24 mouse cellular contexts compared by ENCODE assay signal in the genomic region with DNA sequence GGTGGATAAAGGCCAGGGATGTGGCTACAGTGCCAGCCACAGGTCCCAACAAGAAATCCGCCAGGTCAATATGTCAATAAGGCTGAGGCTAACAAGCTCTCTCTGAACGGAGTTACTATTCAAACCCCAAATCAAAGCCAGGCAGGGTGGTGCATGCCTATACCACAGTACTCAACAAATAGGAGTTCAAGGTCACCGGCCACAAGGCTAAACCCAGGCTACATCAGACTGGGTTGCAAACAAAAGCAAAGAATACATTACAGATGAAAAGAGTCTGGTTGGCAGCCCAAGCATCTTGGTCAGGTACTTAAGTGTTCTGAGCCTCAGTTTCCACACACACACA. TPM values are rescaled to one million over a fixed set of nuclear protein-coding genes. Genes with fewer than 3 reads are reported as not detected.
DNase-seq lines count a peak whose midpoint lies in the region; ATAC-seq lines count a peak whose summit lies in the region.
"Had no signal": no experiment of that assay in that cellular context is flagged by ENCODE, and none has a peak within 500 bp of the region (broad histone marks: within the 10 kb centered on the region; RNA-seq: fewer than 3 reads in every experiment).

No protein-coding gene starts in this region.

- 93% methylated on average over 3 of the region's 3 CpGs for WGBS in kidney, embryonic 15.5 days
- WGBS in liver, embryonic 13.5 days (ENCODE audit: insufficient replicate concordance): 64% methylated on average over 3 of the region's 3 CpGs
- WGBS in stomach, embryonic 16.5 days: 71% methylated on average over 3 of the region's 3 CpGs

- H3K4me1 ChIP-seq in kidney, embryonic 15.5 days: peaks cover 52% of the 10 kb centered on the region
- H3K4me1 ChIP-seq in liver, embryonic 13.5 days (replicated peaks): peaks cover 42% of the 10 kb centered on the region
- H3K4me1 ChIP-seq in stomach, embryonic 16.5 days (ENCODE audit: control insufficient read depth, insufficient read depth, low read length): peaks cover 24% of the 10 kb centered on the region

- no peaks in the 10 kb centered on the region for H3K27me3 ChIP-seq in kidney, embryonic 15.5 days
- no peaks in the 10 kb centered on the region for H3K27me3 ChIP-seq in liver, embryonic 13.5 days
- H3K27me3 ChIP-seq in stomach, embryonic 16.5 days (ENCODE audit: control insufficient read depth, insufficient read depth, low read length): no peaks in the 10 kb centered on the region
- H3K27me3 ChIP-seq: heart, embryonic 13.5 days; hindbrain, embryonic 13.5 days; megakaryocyte, embryonic 14.5 days; neural tube, embryonic 13.5 days had no signal

- no peaks in the 10 kb centered on the region for H3K36me3 ChIP-seq in kidney, embryonic 15.5 days
- H3K36me3 ChIP-seq in liver, embryonic 13.5 days: no peaks in the 10 kb centered on the region
- no peaks in the 10 kb centered on the region for H3K36me3 ChIP-seq in stomach, embryonic 16.5 days (ENCODE audit: control insufficient read depth, insufficient read depth, low read length)
- H3K36me3 ChIP-seq: forebrain, embryonic 10.5 days; heart, embryonic 13.5 days; hindbrain, embryonic 13.5 days; neural tube, embryonic 13.5 days had no signal

- H3K9ac ChIP-seq in kidney, embryonic 15.5 days: no peak overlapping the region
- no peak overlapping the region for H3K9ac ChIP-seq in liver, embryonic 13.5 days
- no peak overlapping the region for H3K9ac ChIP-seq in stomach, embryonic 16.5 days (ENCODE audit: low read length)
- H3K9ac ChIP-seq: heart, embryonic 13.5 days; hindbrain, embryonic 13.5 days; neural tube, embryonic 13.5 days had no signal

- H3K27ac ChIP-seq in kidney, embryonic 15.5 days: peak overlapping the region; percentile 64
- no peak overlapping the region for H3K27ac ChIP-seq in liver, embryonic 13.5 days
- peak overlapping the region; percentile 54 for H3K27ac ChIP-seq in stomach, embryonic 16.5 days (ENCODE audit: low read length)
- H3K27ac ChIP-seq: forebrain, embryonic 10.5 days; heart, embryonic 13.5 days; hindbrain, embryonic 13.5 days; neural tube, embryonic 13.5 days had no signal

- DNase-seq in kidney, postnatal 4 days: no peak
- peak; percentile 56 for DNase-seq in R1 (ENCODE audit: low read depth, low spot score)
- DNase-seq in liver, embryonic 13.5 days: no peak
- DNase-seq in urinary bladder, postnatal 10 days (ENCODE audit: low spot score): no peak
- no peak for DNase-seq in spleen, postnatal 4 days (ENCODE audit: low spot score in 2 of 2)
- DNase-seq: adrenal gland, postnatal 10 days; B cell, adult 2 months; cerebellum, adult 11-12 months; cerebellum, postnatal 25 days; embryo, embryonic 11 days; heart, adult 11 months; left cerebral cortex, postnatal 4 days; lung, adult 18-20 months; midbrain, embryonic 14.5 days; thymus, adult 2 months had no signal

- H3K9me3 ChIP-seq in kidney, embryonic 15.5 days (replicated peaks): no peaks in the 10 kb centered on the region
- no peaks in the 10 kb centered on the region for H3K9me3 ChIP-seq in liver, embryonic 13.5 days (replicated peaks)
- H3K9me3 ChIP-seq in stomach, embryonic 16.5 days (replicated peaks; ENCODE audit: control insufficient read depth, low read length): no peaks in the 10 kb centered on the region
- H3K9me3 ChIP-seq: forebrain, embryonic 10.5 days; heart, embryonic 13.5 days; hindbrain, embryonic 13.5 days; neural tube, embryonic 13.5 days had no signal

- no peak overlapping the region for H3K4me3 ChIP-seq in kidney, embryonic 15.5 days (replicated peaks)
- no peak overlapping the region for H3K4me3 ChIP-seq in liver, embryonic 13.5 days (replicated peaks)
- no peak overlapping the region for H3K4me3 ChIP-seq in stomach, embryonic 16.5 days (replicated peaks; ENCODE audit: low read length)
- H3K4me3 ChIP-seq: forebrain, embryonic 10.5 days; heart, embryonic 13.5 days; hindbrain, embryonic 13.5 days; megakaryocyte, embryonic 14.5 days; neural tube, embryonic 13.5 days had no signal

- 0 out of 2 replicates have a peak, but pooled peaks have one; percentile 6 for ATAC-seq in kidney, embryonic 15.5 days (replicated peaks; ENCODE audit: low FRiP score)
- peak; percentile 50; the same call in 1 of the 2 replicates for ATAC-seq in liver, embryonic 13.5 days (ENCODE audit: low read depth)
- ATAC-seq in stomach, embryonic 16.5 days (ENCODE audit: insufficient read depth, low FRiP score): no peak
- ATAC-seq: activated CD4-positive, CD25-positive, alpha-beta regulatory T cell, adult 4 months; inflammation-experienced regulatory T-cells, adult 6 months had no signal

- H3K4me2 ChIP-seq in kidney, embryonic 15.5 days: no peak overlapping the region
- no peak overlapping the region for H3K4me2 ChIP-seq in liver, embryonic 13.5 days
- no peak overlapping the region for H3K4me2 ChIP-seq in stomach, embryonic 16.5 days (ENCODE audit: low read depth, low read length)
- H3K4me2 ChIP-seq: heart, embryonic 13.5 days; hindbrain, embryonic 13.5 days; neural tube, embryonic 13.5 days had no signal

RNA-seq across cellular contexts. Expression of gene Magi1, which starts 25.9 kb away (rescaled TPM):
- 9.8 and 10.2 TPM in 2 replicates for polyA plus RNA-seq in kidney, embryonic 15.5 days (2015; fragmentation: Nextera tagmentation; extraction: Ambion mirVana)
- polyA plus RNA-seq in liver, embryonic 13.5 days (2015; fragmentation: Nextera tagmentation; extraction: Ambion mirVana): 1.2 and 1.3 TPM in 2 replicates
- polyA plus RNA-seq in stomach, embryonic 16.5 days (2015; fragmentation: Nextera tagmentation; extraction: Ambion mirVana): 8.7 and 8.9 TPM in 2 replicates
